Mouse (Mus musculus): Measurements from ENCODE around the gene Chsy1.

DNA sequence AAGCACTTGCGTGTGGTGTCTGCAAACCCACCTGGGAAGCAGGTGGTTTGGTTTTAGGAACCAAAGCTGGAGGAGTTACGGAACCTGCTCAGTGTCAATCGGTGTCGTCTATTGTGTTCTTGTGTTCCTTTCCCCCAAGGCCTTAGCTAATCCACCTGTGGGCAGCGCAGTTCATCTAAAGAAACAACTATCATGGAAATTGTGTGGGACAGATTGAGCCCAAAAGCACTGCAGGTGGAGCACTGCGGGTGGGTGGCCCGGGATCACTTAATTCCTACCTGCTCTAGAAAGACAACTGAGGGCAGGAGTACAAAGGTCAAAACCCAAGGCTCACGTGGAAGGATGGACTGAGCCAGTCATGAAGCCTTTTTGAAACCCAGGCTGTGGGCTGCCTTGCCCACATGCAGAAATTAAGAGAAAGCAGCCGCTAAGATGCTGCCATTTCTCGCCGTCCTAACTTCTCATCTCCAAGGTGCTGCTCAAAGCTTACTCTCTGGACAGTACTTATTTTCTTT is 18.6 kb upstream of the Chsy1 start:
- TF ChIP-seq CTCF (IDR thresholded peaks at IDR 0.05; ENCODE audit: extremely low read depth, insufficient read depth, low read length) (no peak), POLR2A (IDR thresholded peaks at IDR 0.05; ENCODE audit: extremely low read depth, insufficient read depth, low read length) (no peak)
